Mouse (Mus musculus) regulatory T cell (primary cell): ENCODE results near the gene Mrps7.

ENCODE experiments used
- in situ Hi-C: fragments of 300-600 bp; cut with MboI, MseI; formaldehyde crosslinking; loops from one replicate; pipeline ENCODE4 v1.15.1; 2025; ENCODE audit warnings: high pct_unique_total_duplicates

The Mrps7 gene

DNA sequence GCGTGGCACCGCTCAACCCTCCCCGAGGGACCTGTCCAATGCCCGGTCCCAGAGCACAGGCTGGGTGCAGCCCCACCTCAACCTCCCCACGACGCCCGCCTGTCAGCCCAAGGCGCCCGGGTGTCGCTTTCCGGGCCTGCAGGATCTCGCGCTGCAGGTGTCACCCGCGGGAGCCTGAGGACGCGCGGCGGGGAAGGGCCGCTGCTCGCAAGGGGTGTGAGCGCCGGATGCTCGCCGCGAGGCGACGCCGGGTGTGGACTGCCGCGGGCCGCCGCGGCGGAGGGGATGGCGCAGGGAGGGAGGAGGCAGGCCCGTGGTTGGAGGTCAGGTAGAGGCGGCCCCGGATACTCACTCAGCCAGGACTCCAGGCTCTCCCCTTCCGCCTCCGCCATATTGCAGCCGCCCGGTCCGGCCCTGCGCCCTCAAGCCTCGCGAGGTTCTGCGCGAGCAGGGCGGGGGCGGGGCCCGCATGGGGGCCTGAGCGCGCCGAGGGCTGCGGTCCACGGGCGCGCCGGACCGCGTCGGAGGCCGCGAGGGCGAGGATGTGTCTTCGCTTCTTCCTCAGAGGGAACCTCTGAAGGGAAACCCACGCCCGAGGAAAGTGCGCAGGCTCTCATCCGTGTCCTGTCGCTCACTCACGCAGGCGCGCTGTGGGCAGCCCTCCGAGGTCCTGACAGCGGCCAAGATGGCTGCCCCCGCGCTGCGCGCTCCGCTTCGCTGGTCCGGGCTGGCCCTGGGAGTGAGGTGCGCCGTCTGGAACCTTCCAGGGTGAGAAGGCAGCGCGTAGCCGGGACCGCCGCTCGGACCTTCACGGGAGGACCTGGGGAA, at the start of gene Mrps7, which contains the start of gene Gga3:
Gene Mrps7, plus strand, starts transcription at position 450 of the 828 bp plus-strand sequence.
Gene Gga3, minus strand, starts transcription at position 576 of the 828 bp plus-strand sequence.
- in situ Hi-C loops: no loop called here

DNA sequence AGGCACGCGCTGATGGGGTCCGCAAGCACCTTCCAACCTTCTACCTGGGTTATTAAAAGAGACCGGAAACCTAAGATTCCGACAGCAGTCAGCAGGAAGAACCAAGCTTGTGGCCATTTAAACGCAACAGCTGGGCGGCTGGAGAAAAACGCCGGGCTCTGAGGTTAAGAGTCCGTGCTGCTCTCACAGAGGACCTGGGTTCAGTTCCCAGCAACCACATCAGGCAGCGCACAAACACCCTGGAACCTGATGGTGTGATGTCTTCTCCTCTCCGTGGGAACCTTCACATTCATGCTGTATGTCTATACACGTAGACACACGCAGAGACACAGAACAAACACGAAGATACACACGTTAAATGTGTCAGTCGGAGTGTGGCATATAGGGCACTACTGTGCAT, 48.0 kb upstream of the Mrps7 start:
- in situ Hi-C loops: no loop called here

DNA sequence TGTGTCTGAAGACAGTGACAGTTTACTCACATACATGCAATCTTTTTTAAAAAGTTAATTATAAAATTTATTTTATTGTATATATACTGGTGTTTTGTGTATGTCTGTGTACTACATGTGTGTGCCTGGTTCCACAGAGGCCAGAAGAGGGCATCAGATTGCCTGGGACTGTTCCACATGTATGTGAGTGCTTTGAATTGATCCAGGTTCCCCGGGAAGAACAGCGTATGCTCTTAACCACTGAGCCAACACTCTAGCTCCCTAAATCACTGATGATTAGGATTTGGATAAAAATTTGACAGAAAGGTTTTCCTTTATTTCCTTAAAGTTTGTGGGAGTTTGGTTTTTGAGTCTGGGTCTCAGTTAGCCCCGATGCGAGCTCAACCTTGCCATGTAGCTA, 40.3 kb upstream of the Mrps7 start:
- in situ Hi-C loops: no loop called here

DNA sequence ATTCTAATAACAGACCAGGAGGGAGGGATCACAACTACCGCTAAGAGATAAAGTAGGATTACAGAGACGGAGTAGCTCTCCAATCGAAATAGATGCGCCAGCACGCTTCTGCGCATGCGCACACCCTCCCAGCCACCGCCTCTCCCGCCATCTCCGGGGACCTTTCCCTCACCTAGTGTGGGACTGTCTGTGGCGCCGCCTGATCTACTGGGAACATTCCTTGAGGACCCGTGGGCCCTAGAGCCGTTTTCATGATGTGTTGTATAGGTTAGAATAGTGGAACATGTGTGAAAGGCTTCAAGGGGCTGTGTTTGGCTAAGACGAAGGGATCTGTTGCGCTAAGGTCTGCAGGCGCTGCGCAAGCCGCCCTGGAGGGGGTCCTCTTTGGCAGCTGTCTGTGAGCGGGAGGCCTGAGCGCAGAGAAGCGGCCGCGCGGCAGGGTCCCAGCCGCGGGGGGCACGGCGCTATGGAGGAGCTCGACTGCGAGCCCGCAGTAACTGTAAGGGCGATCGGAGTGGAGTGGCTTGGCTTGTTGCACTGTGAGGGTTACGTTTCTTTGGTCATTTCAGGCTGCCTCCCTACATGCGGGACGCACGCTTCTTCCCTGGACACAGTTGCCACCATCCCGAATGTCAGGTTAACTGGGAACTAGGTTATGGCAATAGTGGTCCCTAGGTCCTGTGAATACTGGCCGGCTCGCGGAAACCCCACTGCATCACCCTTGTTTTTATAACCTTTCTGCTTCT, 39.5 kb upstream of the Mrps7 start, which contains the start of gene Nup85:
Gene Nup85, plus strand, starts transcription at position 371 of the 746 bp plus-strand sequence.
- in situ Hi-C loops: no loop called here

DNA sequence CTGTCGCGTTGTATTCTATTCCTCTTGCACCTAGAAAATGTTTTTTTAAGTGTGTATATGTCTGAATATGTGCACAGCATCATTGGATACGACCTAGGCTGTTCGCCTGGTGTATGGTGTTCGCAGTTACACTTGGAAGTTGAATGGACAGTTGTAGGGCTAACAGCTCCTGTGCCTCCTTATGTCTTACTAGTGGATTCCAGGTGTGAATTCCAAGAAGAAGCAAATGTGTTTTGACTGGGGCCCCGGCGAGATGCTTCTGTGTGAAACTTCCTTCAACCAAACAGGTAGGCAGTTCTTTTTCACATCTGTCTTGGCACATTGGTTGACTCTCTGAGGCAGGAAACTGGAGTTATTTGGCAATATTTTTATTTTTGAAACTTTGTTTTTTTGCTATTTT, 38.8 kb upstream of the Mrps7 start:
- in situ Hi-C loops: no loop called here

DNA sequence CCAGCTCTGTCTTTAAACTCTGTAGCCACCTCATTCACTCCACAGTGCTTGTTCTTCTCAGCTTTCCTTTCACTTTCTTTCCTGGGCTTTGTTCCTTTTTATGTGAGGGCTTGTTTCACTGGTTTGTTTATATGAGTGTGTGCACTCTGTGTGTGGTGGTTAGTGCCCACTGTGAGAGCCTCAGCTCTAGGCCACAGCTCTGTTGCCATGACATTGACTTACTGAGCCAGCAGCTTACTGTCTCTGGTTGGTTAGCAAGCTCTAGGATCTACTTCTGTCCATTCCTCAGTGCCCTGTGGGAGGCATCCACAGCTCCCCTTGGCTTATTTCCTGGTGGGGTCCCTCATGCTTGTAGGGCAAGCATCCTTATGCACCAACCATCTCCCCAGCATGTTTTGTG, 24.6 kb upstream of the Mrps7 start:
- in situ Hi-C loops: no loop called here

DNA sequence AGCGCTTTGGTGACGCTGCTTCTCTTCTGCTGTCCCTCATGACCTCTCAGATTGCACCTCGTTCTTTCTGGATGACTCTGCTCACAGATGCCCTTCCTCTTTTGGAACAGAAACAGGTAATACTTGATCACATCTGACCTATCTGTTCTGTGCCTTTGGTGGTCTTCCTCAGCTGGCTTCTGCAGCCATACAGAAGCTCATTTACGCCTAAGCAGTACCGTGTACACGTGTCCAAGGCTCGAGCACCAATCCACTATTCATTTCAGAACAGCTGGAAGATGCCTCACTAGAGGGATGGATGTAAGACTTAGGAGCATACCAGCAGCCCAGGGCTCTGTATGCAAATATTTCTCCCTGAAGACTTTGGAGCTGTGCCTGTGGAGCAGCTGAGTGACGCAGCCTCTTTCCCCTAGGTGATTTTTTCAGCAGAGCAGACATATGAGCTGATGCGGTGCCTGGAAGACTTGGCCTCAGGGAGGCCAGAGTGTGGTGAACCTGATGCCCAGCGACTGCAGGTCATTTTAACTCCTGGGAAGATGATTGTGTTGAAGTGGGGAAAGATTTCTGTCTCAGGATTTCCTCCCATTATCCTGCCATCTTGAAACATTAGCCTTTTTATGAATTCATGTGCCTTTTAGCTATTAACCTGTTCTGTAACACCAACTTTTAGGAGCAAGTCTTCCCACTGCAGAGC, 20.7 kb upstream of the Mrps7 start:
- in situ Hi-C loops: no loop called here

DNA sequence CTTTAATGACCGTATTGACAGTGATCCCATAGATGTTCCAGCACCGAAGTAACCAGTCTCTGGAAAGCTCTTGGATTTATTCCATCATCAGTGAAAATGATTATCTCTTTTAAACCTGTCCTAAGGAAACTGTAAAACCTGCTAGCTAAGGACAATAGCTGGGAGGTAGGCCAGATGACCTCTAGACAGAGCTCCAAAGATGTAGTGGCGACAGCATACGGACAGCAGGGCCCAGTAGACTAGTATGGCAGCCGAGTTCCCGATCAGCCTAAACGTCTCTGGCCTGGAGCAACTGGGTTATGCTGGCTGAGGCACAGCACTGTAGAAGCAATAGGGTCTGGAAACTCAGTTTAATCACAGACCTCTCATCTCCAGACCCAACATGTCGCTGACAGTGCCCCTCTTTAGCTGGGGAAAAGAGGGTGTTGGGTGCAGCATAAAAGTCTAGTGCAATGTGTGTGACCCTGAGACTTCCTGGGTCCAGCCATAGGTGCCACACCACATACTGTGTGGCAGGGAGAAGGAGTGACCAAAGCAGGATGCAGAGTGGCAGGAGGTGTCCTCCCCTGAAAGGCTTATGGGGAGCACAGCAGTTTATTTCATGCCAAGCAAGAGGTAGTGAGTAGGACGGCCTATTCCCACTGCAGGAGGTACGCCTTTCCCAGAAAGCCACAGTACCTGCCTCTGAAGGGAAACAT, 19.2 kb upstream of the Mrps7 start:
- in situ Hi-C loops: no loop called here

DNA sequence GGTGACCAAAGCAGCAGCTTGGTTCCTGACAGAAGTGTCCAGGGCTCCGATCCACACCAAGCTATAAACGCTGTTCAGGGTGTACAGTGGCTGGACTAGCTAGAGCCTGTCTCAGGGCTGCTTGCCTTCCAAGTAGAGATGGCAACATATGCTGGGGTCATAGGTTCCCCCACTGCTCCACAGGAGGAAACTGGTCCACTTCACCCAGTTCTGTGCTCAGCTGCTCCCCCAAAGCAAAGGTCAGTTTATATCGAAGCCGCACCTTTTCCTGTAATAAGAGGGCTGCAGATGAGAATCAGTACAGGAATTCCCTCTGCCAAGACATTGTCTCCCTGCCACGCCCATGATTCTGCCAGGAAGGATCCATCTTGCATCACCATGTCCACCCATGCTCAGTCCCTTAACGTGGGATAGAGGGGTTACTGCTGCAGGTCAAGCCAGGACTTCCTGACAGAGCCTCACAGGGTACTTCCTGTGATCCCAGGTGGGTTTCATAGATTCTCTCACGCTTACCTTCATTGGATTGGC, 18.1 kb upstream of the Mrps7 start:
- in situ Hi-C loops: no loop called here

DNA sequence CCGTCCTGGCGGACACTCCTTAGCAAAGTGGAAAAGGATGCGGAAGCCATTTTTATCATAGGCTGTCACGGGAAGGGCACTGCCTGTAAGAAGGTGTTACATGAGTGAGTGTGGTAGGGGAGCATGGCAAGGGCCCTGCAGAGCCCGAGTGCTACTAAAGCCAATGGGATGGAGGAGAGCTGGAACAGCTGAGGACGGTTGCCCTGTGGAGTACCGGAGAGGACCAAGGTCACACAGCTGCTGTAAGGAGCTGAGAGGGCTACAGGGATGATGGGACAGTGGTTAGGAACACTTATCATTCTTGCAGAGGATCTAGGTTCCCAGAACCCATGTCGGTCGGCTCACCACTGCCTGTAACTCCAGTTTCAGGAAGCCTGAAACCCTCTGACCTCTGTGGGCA, 17.3 kb upstream of the Mrps7 start:
- in situ Hi-C loops: no loop called here

DNA sequence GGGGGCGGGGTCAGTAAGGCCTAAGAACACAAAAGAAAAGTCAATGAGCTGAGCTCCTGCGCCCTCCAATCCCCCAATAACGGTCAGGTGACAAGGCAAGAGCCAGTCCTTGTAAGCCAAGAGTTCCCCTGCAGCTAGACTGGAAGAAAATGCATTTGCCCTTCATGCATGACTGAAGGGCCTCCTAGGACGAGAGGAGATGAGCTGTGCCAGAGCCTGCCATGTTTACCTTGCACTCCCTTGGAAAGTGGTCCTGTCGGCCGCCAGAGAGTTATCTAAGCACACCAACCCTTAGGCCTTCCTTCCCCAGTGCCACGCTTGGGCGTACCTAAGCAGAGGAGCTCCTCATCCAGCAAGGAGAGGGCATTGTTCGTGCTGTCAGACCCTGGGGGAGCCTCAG, 15.7 kb upstream of the Mrps7 start:
- in situ Hi-C loops: no loop called here

DNA sequence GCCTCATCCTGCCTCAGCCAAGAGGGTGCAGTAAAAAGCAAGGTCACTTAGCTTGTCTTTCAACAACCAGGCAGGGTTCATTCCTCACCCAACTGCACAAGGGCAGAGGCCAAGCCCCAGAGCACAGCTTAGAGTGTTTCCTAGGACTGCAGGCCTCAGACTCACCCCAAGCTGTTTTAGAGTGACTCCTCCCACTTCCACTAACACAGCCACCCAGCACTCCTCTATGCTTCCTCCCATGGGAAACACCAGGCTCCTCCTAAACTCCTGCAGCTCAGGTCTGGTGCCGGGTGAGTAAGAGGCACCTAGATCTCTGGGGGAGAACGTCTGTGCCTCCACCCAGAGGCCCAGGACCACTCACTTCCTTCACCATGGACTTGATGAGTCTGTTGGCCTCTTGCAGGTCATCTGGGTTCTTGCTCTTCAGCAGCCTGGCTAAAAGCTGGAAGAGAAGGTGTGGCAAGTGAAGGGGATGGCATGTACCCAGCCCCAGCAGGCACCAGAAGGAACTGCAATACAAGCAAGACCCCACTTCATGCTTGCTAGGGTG, 13.1 kb upstream of the Mrps7 start:
- in situ Hi-C loops: no loop called here

DNA sequence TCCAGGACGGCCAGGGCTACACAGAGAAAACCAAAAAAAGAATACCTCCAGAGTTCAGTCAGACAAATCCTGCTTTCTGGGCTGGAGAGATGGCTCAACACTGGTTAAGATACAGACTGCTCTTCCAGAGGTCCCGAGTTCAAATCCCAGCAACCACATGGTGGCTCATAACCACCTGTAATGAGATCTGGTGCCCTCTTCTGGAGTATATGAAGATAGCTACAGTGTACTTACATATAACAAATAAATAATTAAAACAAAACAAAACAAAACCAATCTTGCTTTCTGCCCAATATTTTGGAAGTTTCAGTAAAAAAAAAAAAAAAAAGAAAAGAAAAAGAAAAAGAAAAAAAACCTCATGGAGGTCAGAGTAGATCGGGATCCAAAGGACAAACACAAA, 8.5 kb upstream of the Mrps7 start:
- in situ Hi-C loops: no loop called here

DNA sequence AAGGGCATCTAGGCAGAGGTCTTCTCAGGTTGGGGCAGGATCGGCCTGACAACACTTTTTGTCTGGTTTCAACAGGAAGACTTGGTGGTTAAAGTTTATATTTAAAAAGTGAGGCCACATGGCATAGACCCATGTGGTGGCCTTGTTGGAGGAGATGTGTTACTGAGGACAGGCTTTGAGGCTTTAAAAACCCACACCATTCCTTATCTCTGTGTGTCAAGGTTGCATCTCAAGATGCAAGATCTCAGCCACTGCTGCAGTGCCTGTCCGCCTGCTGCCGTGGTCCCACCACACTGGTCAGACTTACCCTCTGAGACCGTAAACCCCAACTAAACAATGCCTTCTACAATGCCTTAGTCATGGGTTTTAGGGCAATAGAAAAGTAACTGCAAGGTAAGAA, 5.4 kb upstream of the Mrps7 start:
- in situ Hi-C loops: no loop called here

DNA sequence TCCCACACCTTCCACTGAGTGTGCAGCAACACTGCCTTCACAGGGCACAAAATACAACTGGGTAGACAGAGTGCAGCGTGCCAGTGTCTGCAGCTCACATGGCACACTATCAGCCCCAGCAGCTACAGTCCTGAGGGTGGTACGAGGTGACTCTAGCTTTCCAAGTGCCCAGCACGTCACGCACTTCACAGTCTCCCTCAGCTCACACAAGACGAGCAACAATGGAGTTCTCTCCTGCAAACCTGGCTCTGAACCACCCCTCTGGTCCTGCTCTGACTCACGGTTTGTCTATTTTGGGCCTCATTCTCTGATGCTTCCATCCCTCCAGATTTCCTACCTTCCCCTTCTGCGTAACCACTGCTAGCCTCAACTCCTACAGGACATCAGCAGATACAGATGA, 4.0 kb upstream of the Mrps7 start:
- in situ Hi-C loops: no loop called here

DNA sequence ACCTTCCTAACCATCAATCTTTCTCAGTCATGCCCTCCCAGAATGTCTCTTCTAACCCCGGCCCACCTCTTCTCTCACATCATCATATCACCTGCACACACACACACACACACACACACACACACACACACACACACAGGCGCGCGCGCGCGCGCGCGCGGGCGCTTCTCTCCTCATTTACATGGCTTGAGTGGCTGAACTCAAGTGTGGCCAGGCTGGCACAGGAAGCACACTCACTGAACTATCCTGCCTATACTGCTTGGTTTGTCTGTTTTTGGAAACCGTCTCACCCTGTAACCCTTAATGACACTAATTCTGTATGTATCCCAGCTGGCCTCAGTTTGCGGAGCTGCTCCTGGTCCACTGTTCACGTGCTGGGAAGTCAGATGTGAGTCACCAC, 3.0 kb upstream of the Mrps7 start:
- in situ Hi-C loops: no loop called here

DNA sequence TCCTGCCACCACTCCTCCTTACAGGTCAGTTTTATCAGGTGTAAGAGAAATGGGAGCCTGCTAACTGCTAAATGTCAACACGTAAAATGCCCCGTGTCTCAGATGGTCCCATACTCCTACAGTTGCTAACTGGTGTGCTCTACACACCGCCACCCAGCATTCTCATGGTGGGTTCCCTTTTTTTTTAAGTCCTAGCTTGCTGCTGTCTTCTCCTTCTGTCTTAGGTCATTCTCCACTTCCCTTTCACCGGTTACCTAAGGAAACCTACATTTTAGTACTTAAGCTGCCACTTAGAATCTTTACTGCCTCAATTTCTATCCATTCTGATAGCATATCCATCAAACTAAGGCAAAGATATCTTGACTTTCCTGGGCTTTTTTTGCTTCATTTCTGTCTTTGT, 2.6 kb upstream of the Mrps7 start:
- in situ Hi-C loops: no loop called here

DNA sequence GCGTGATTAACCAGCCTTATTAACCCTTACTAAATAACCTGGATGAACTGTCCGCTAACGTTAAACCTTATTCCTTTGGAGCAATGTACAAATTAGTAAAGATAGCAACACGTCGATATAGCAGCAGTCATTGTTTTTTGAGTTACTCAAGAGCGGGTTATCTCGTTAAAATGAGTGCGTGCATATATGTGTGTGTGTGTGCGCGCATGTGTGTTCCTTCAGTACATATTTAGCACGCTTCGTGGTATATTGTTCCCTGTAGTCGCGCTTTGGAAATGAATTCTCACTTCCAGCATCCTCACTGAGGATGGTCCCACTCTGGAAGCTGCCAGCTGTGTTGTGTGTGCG, 623 bp upstream of the Mrps7 start:
- in situ Hi-C loops: no loop called here

DNA sequence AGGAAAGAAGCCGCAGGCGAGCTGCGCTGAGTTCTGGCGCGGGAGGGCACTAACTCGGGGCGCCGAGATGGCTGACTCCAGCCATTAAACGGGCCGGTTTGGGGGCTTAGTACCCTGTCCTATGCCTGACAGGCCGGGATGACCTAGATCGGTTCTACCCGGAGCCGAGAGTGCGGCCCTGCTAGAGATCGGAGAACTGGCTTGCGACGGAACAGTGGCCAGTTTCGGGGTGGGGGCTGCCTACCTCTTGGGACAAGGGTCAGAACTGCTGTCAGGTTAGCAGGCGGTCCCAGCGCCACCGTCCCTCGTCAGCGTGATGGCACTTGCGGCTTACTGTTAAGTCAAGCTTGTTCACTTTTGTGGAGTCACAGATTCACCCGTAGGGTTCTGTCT, 575 bp downstream of the Mrps7 start:
- in situ Hi-C loops: no loop called here

DNA sequence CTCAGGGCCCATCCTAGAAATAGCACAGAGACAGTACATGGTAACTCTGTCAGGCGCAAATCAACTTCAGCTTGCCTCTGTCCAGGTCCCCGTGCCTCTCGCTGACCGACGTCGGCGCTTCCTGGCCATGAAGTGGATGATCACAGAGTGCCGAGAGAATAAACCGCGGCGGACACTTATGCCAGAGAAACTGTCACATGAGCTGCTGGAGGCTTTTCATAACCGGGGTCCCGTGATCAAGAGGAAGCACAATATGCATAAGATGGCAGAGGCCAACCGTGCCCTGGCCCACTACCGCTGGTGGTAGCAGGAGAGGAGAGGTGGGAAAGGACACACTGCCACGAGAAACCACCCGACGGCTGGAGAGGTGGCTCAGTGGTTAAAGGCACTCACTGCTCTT, 3.0 kb downstream of the Mrps7 start:
- in situ Hi-C loops: no loop called here
